Mouse (Mus musculus) stomach, embryonic 16.5 days (tissue): ENCODE results near the gene Scamp2. TPM values are rescaled to one million over a fixed set of nuclear protein-coding genes. Genes with fewer than 3 reads are reported as not detected.

Source experiments
- ATAC-seq: fragments of 200-750 bp; cut with Nextera tagmentation; 2 replicates; pipeline ENCODE4 v1.8.0; 2017; ENCODE audit warnings: moderate number of reproducible peaks, moderate TSS enrichment; ENCODE audit not compliant: insufficient read depth, low FRiP score
- H3K27ac ChIP-seq: fragments of 300-500 bp; sonication (generic); 2 replicates; pipeline ENCODE4 v1.5.1; 2014; ENCODE audit warnings: low read length
- H3K27me3 ChIP-seq: fragments of 300-500 bp; sonication (generic); 2 replicates; pipeline ENCODE4 v1.6.1; 2014; ENCODE audit warnings: low read length, control low read depth, mixed read lengths; ENCODE audit not compliant: control insufficient read depth, insufficient read depth
- H3K36me3 ChIP-seq: fragments of 300-500 bp; sonication (generic); 2 replicates; pipeline ENCODE4 v1.6.1; 2014; ENCODE audit warnings: low read length; ENCODE audit not compliant: control insufficient read depth, insufficient read depth
- H3K4me1 ChIP-seq: fragments of 300-500 bp; sonication (generic); 2 replicates; pipeline ENCODE4 v1.6.1; 2014; ENCODE audit warnings: low read length, control low read depth, mixed read lengths; ENCODE audit not compliant: control insufficient read depth, insufficient read depth
- H3K4me2 ChIP-seq: fragments of 300-500 bp; sonication (generic); 2 replicates; pipeline ENCODE4 v1.6.1; 2014; ENCODE audit warnings: low read depth, low read length, mixed read lengths
- H3K4me3 ChIP-seq: fragments of 300-500 bp; sonication (generic); replicated peaks from 2 replicates; pipeline ENCODE4 v1.5.1; 2014; ENCODE audit warnings: mild to moderate bottlenecking, low read length
- H3K9ac ChIP-seq: fragments of 300-500 bp; sonication (generic); 2 replicates; pipeline ENCODE4 v1.6.1; 2014; ENCODE audit warnings: low read length
- H3K9me3 ChIP-seq: fragments of 300-500 bp; sonication (generic); replicated peaks from 2 replicates; pipeline ENCODE4 v1.6.1; 2016; ENCODE audit warnings: low read length, control low read depth; ENCODE audit not compliant: control insufficient read depth
- WGBS: fragments of 180-500 bp; shearing (Covaris S2); extraction: QIAGEN DNeasy Blood & Tissue Kit; methylation state at CpG from one replicate; pipeline ENCODE4 v1.1.7; 2014; 5-methylcytosine and 5-hydroxymethylcytosine counted together
- polyA plus RNA-seq: library from polyadenylated mRNA; unstranded; fragments of >200 nt; fragmentation: Nextera tagmentation; extraction: Ambion mirVana; gene quantifications from 2 replicates; pipeline ENCODE4 v1.2.1, GENCODE M21; 2015

The Scamp2 gene
- polyA plus RNA-seq, 1 experiment from 2014 or later = 98.7 TPM

DNA sequence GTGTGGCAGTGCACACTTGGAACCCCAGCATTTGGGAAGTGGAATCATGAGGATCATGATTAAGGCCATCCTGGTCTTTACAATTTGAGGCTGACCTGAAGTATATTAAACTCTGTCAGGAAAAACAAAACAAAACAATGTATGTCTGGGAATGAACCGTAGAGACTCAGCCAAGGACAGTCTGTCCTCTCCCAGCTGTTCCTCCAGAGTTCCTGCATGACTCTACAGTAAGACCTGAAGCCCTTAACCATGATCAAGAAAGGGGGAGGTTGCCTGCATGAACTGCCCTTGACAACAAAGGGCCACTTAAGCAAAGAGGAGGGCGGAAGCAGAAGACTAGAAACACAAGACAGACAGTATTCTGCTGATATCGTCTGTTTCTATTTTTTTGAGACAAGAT, 14.8 kb downstream of the Scamp2 start:
- ATAC-seq = no peak
- no peak overlapping the region for H3K4me3 ChIP-seq
- H3K9me3 ChIP-seq = no peaks in the 10 kb centered on the region
- H3K36me3 ChIP-seq = no peaks in the 10 kb centered on the region
- no peaks in the 10 kb centered on the region for H3K27me3 ChIP-seq
- no peaks in the 10 kb centered on the region for H3K4me1 ChIP-seq
- no peak overlapping the region for H3K27ac ChIP-seq
- H3K9ac ChIP-seq = no peak overlapping the region
- 70% methylated on average over 3 of the region's 3 CpGs for WGBS
- no peak overlapping the region for H3K4me2 ChIP-seq

GRCm38 (mm10) chr9:57577144-57577849, 16.6 kb downstream of the Scamp2 start:
- no peak; the same call in 1 of the 2 replicates for ATAC-seq
- 80% methylated on average over 6 of the region's 6 CpGs for WGBS
- Histone ChIP-seq H3K27ac (no peak overlapping the region), H3K27me3 (no peaks in the 10 kb centered on the region), H3K9me3 (no peaks in the 10 kb centered on the region), H3K36me3 (0 out of 2 replicates have a peak, but pooled peaks cover 1% of the 10 kb centered on the region), H3K4me2 (no peak overlapping the region), H3K4me1 (no peaks in the 10 kb centered on the region), H3K9ac (no peak overlapping the region), H3K4me3 (no peak overlapping the region)

DNA sequence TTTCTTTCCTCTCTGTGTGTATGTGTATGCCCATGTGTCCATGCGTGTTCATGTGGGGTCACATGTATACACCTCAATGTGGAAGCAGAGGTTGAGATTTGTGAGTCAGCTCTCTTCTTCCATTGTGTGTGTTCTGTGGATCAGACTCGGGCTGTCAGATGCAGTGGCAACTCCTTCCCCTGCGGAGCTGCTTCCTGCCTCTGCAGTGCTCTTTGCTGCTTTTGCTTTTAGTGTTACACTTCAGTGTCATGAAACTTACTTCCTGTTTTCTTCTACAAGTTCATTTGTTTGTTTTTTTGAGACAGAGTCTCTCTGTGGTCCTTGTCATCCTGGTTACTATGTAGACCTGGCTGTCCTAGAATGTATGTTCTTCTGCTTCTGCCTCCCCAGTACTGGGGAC, 24.2 kb downstream of the Scamp2 start:
- Histone ChIP-seq H3K4me3 (no peak overlapping the region), H3K27me3 (no peaks in the 10 kb centered on the region), H3K27ac (no peak overlapping the region), H3K4me1 (peaks cover 5% of the 10 kb centered on the region), H3K4me2 (no peak overlapping the region), H3K9ac (no peak overlapping the region), H3K9me3 (no peaks in the 10 kb centered on the region), H3K36me3 (0 out of 2 replicates have a peak, but pooled peaks cover 7% of the 10 kb centered on the region)
- 88% methylated on average over 3 of the region's 3 CpGs for WGBS
- no peak for ATAC-seq

DNA sequence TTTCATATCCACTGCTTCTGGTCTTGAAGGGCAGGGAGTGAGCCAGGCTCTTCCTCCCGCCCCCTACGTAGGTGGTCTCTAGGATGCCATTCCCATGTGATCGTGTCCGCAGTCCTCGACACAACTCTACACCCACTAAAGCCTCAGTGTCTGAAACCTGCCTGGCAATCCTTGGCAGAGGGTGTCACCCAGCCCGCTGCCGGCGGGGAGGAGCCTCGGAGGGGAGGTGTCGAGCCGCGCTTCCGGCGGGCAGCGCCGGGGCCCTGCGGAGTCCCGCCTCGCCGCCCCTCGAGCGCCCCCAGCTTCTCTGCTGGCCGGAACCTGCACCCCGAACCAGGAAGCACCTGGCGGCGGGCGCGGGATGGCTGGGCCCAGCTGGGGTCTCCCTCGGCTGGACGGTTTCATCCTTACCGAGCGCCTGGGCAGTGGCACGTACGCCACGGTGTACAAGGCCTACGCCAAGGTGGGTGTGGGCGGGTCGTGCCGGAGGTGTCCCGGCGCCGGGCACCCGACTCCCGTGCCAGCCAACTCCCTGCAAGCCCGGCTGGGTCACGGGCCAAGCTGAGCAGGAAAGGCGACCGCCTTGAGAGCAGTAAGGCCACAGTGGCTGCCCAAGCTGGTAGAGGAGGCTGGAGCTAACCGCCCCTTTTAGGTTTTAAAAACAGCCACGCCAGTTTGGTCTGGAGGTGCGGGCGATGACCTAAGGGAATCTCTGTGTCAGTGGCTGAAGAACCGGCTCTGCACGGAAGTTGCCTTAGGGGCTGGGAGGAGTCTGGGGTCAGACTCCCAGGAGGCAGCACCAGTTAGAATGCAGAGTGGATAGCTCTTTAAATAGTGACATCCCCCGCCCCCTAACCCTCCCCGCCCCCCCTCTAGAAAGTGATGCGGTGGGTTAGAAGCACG, 28.7 kb downstream of the Scamp2 start, which contains the start of gene Ulk3:
Gene Ulk3 (plus strand): TSS at position 229 of the 903 bp plus-strand sequence.
- H3K4me2 ChIP-seq = peak within 1 kb of the TSS; percentile 91
- H3K9ac ChIP-seq = peak within 1 kb of the TSS; percentile 88
- H3K9me3 ChIP-seq = no peaks in the 10 kb centered on the region
- H3K27me3 ChIP-seq = no peaks in the 10 kb centered on the region
- under 1% methylated on average over 58 of the region's 58 CpGs for WGBS
- H3K4me1 ChIP-seq = peaks cover 12% of the 10 kb centered on the region
- peak; percentile 88 for ATAC-seq
- H3K27ac ChIP-seq = peak within 1 kb of the TSS; percentile 86
- peak within 1 kb of the TSS; percentile 69 for H3K4me3 ChIP-seq
- 0 out of 2 replicates have a peak, but pooled peaks cover 2% of the 10 kb centered on the region for H3K36me3 ChIP-seq

DNA sequence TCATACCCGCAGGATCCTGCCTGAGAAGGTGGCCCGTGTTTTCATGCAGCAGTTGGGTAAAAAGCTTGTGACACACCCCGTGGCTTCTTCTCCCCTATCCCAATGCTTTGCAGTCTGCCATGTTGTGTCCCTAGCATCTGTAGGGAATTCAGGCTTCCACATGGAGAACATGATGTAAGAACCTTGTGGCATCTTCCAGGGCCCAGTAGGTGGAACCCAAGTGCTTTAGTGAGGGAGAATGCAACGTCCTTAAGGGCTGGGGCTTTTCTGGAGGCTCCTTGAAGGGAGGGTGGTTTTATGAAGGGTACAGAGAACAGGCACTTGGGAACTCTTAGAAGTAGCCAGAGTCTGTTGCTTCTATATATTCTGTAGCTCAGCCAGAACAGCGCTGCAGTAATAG, 30.0 kb downstream of the Scamp2 start:
- no peak for ATAC-seq
- Histone ChIP-seq H3K4me1 (peaks cover 12% of the 10 kb centered on the region), H3K4me3 (no peak overlapping the region), H3K36me3 (0 out of 2 replicates have a peak, but pooled peaks cover 2% of the 10 kb centered on the region), H3K9ac (no peak overlapping the region), H3K9me3 (no peaks in the 10 kb centered on the region), H3K27ac (no peak overlapping the region), H3K4me2 (no peak overlapping the region), H3K27me3 (no peaks in the 10 kb centered on the region)
- 42% methylated on average over 5 of the region's 5 CpGs for WGBS

DNA sequence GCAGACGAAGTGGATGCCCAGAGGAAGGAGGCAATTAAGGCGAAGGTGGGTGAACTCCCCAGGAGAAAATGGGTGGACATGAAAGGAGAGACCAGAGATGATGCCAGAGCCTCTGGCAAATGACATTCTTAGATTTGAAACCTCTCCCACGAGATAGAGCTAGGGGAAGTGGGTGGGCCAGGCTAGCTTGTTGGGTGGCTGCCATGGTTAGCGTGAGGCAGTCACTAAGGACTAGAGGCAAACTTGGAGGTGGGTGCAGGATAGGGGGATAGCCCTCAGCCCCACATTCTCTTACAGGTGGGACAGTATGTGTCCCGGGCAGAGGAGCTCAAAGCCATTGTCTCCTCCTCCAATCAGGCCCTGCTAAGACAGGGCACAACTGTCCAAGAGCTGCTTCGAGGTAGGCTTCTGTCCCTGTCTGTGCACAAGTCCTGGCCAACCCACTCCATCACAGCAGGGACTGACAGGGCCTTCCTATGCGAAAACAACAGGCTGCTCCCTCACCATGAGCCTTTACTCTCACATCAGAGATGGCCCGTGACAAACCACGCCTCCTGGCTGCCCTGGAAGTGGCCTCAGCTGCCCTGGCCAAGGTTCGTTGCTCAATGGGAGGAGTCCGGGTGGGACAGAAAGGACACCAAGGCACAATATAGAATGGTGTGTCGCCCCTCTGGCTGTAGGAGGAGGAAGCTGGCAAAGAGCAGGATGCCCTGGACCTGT, 32.9 kb downstream of the Scamp2 start:
- no peak for ATAC-seq
- Histone ChIP-seq H3K36me3 (0 out of 2 replicates have a peak, but pooled peaks cover 2% of the 10 kb centered on the region), H3K27ac (no peak overlapping the region), H3K4me3 (no peak overlapping the region), H3K9me3 (no peaks in the 10 kb centered on the region), H3K9ac (no peak overlapping the region), H3K27me3 (no peaks in the 10 kb centered on the region), H3K4me2 (no peak overlapping the region), H3K4me1 (peaks cover 11% of the 10 kb centered on the region)
- 56% methylated on average over 12 of the region's 12 CpGs for WGBS

- Histone ChIP-seq H3K9ac (no peak overlapping the region), H3K27me3 (no peaks in the 10 kb centered on the region), H3K36me3 (0 out of 2 replicates have a peak, but pooled peaks cover 2% of the 10 kb centered on the region), H3K9me3 (no peaks in the 10 kb centered on the region), H3K4me2 (no peak overlapping the region), H3K27ac (no peak overlapping the region), H3K4me1 (peaks cover 6% of the 10 kb centered on the region), H3K4me3 (no peak overlapping the region)
- no peak for ATAC-seq
- WGBS = 75% methylated on average over 9 of the region's 9 CpGs
Measured at GRCm38 (mm10) chr9:57594174-57594509, 33.4 kb downstream of the Scamp2 start.

- Histone ChIP-seq H3K9ac (no peak overlapping the region), H3K27ac (no peak overlapping the region), H3K4me3 (no peak overlapping the region), H3K36me3 (no peaks in the 10 kb centered on the region), H3K9me3 (no peaks in the 10 kb centered on the region), H3K4me1 (peaks cover 5% of the 10 kb centered on the region; the same call in 1 of the 2 replicates), H3K27me3 (no peaks in the 10 kb centered on the region), H3K4me2 (no peak overlapping the region)
- 81% methylated on average over 8 of the region's 8 CpGs for WGBS
- no peak for ATAC-seq
Measured at GRCm38 (mm10) chr9:57597265-57597664, 36.5 kb downstream of the Scamp2 start.
